Mouse (Mus musculus) heart, postnatal 25 days (tissue): ENCODE measurements at regions not wholly inside any gene's neighbourhood (a gene's known extent, or its start where the extent isn't known, plus 50 kb on each side); places are given as distances from the start of the nearest gene placed in this dataset.

ENCODE experiments used
- DNase-seq: peaks from one replicate; pipeline ENCODE4 v3.0.0; 2022; ENCODE audit warnings: low spot score
- intact Hi-C: fragments of 180-260 bp; cut with DNase I; formaldehyde crosslinking; loops from one replicate; pipeline ENCODE4 v1.15.1; 2025

- no peak for DNase-seq
- intact Hi-C loops: no loop called here
Measured at GRCm38 (mm10) chr4:47620700-47621099, 146.2 kb downstream of the Sec61b start.

- DNase-seq: peak; percentile 12
- intact Hi-C loops: no loop called here
Measured at GRCm38 (mm10) chr4:47622851-47623743, 148.6 kb downstream of the Sec61b start.

GRCm38 (mm10) chr4:47630006-47630405, 155.5 kb downstream of the Sec61b start:
- DNase-seq: no peak
- intact Hi-C loops: no loop called here

DNA sequence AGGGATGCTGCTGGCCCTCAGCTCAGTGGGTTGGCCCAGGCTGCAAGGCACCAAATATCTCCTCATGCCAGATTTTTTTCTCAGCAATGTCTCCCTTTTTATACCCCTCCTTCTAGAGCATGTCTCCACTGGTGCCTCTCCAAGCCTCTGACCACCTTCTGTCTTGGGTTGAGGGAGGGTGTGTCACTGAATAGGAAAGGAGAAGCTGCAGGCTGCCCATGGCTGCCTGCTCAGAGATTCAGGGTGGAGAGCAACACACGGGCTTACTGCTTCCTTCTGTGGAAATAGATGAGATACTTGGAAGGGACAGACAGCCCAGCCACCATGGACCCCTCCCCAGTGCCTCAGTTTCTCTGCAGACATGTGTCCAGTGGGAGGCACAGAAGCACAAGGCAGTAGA, 156.0 kb downstream of the Sec61b start:
- intact Hi-C loops: no loop called here
- DNase-seq: no peak

DNA sequence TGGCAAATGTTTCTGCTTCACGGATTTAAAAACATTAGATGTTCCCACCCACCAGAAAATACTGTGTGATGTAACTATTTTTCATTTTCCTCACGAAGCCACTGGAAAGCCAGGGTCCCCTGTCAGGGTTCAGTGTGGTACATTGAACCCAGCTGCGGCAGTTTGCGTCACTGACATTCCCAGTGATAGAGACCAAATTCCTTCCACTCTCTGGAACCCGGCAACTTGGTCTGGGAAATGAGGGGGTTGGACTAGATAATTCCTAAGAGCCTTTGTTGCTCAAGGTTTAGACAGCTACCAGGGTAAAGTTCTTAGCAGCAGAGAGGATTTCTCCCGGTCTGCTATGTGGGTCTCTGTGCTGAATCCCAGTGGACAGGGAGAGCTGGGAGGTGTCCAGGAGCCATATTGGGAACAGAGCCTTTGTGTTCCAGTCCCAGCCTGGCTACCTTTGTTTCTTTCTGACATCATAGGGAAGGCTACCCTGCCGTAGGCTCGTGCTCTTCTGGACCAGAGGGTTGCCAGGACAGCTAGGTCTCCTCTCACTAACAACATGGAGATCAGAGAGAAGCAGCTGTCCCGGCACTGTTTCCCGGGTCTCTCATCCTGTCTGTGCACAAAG, 164.5 kb downstream of the Sec61b start:
- intact Hi-C loops: no loop called here
- DNase-seq: peak; percentile 40

- intact Hi-C loops: no loop called here
- peak; percentile 56 for DNase-seq
Measured at GRCm38 (mm10) chr4:47645093-47645492, 170.6 kb downstream of the Sec61b start.

DNA sequence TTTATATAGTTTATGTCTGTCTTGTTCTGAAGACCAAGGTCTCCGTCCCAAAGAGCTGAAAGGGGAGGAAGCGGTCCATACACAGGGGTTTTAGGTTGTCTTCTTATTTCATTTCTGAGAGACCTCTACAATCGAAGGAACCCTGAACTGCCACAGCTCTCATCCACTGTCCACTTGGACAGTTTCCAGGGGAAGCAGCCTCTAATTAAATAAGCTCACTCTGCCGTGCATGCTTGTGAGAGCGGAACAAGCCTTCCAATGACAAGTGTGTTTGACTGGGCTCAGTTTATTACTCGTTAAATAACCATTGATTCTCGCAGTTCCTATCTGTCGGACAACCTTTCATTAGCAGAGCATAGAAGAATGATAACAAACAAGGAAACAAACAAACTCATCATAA, 174.2 kb downstream of the Sec61b start:
- no peak for DNase-seq
- intact Hi-C loops: no loop called here

- DNase-seq: no peak
Measured at GRCm38 (mm10) chr4:47649951-47650350, 175.5 kb downstream of the Sec61b start.

GRCm38 (mm10) chr4:47651521-47651920, 177.1 kb downstream of the Sec61b start:
- intact Hi-C loops: no loop called here
- no peak for DNase-seq

More at GRCm38 (mm10) chr4:47649951-47650350, 175.5 kb downstream of the Sec61b start:
- intact Hi-C loops: no loop called here

- intact Hi-C loops: no loop called here
- no peak for DNase-seq
Measured at GRCm38 (mm10) chr4:47653143-47653542, 178.7 kb downstream of the Sec61b start.

- intact Hi-C loops: no loop called here
- no peak for DNase-seq
Measured at GRCm38 (mm10) chr4:47669519-47669918, 195.1 kb downstream of the Sec61b start.

DNA sequence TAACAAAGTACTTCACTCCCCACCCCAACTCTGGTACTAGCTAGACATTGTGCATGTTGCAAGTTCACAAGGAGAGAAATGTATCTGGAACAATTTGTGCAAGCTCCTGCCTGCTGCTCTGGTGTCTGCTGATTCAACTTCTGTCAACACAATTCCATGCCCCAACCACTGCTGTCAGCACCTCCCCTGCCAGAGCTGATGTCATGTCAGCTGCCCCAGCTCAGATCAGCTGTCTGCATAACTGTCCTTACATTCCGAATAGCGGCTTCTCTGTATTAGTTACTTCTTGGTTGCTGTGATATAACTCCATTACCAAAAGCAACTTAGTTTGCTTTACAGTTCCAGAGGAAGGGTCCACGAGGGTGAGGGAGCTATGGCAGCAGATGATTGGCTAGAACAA, 196.0 kb downstream of the Sec61b start:
- DNase-seq: peak; percentile 42
- intact Hi-C loops: loop anchor here (2.0 kb wide), 1 partner anchor 66 kb away; no protein-coding TSS in a partner anchor

DNA sequence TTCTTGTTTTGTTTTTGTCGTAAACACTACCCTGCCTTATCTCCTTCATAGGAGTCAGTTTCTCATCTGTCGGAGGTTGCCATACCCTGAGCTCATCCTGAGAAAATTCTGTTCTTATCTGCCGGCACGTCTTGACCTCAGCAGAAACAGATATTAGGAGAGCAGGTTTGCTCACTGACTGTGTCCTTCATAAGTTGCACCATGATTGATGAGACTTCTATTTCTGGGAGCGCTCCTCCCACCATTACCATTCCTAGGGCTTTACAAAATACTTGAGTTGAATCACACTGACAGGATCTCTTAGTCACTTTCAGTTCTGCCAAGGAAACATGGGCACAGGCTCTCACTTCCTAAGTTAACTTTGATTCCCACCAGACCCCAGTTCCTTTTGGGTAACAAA, 196.9 kb downstream of the Sec61b start:
- intact Hi-C loops: loop anchor here (2.0 kb wide), 1 partner anchor 67 kb away; no protein-coding TSS in a partner anchor
- no peak for DNase-seq

- no peak for DNase-seq
- intact Hi-C loops: no loop called here
Measured at GRCm38 (mm10) chr4:47681141-47681540, 206.7 kb downstream of the Sec61b start.

GRCm38 (mm10) chr4:47691207-47691606, 216.7 kb downstream of the Sec61b start:
- intact Hi-C loops: no loop called here
- DNase-seq: no peak

DNA sequence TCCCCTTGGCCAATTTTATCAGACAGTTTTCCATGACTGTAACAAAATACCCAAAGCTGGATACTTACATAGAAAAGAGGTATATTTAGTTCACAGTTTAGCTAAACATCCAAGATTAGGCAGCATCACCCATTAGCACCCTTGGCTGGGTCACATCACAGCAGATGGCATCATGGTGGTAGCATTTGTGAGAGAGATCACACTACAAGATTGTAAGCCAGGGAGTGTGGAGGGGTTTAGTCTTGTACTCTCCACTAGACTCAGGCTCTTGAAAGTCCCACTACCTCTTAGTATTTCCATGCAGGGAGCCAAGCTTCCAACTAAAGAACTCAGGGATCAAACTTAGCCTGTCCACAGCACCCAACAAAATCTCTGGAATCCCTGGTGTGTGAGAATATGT, 218.2 kb downstream of the Sec61b start:
- no peak for DNase-seq
- intact Hi-C loops: no loop called here

GRCm38 (mm10) chr4:47693221-47693620, 218.8 kb downstream of the Sec61b start:
- DNase-seq: no peak
- intact Hi-C loops: no loop called here

- DNase-seq: no peak
- intact Hi-C loops: no loop called here
Measured at GRCm38 (mm10) chr4:47697071-47697470, 222.6 kb downstream of the Sec61b start.

- intact Hi-C loops: no loop called here
- DNase-seq: no peak
Measured at GRCm38 (mm10) chr4:47698514-47698913, 224.1 kb downstream of the Sec61b start.

GRCm38 (mm10) chr4:47698926-47699325, 224.5 kb downstream of the Sec61b start:
- DNase-seq: no peak

GRCm38 (mm10) chr4:47703501-47703900, 229.0 kb downstream of the Sec61b start:
- intact Hi-C loops: no loop called here
- no peak for DNase-seq

More at GRCm38 (mm10) chr4:47698926-47699325, 224.5 kb downstream of the Sec61b start:
- intact Hi-C loops: no loop called here
